Mouse (Mus musculus): ENCODE measurements around the gene Polr3gl.

DNA sequence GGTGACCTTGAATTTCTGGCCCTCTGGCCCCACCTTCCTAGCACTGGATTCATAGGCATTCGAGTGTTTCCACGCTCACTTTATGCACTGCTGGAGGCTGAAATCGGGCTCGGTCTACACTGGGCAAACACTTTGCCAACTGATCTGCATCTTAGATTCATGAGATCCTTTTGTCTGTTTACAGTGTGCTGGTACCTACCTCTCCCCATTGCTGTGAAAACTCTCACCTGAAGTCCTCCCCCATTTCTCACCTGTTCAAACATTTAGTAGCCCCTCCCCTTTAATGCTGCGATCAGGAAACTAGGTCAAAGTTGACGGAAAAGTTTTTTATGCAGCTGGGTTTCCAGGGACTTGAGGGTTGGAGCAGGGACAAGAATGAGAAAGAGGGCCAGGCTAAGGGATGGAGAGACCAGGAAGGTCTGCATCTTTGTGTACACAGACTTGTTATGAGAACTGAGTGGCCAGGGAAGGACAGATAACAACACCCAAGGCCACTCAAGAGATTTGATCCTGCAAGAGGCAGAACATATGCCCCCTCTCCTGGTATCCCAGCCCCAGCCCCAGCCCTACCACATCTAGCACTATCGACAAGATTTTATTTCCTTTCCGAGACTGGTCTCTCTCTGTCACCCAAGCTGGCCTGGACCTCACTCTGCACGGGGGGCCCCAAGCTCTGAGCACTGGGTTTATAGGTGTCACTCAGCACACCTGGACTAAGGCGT, 29.9 kb downstream of the Polr3gl start:
- TF ChIP-seq GATA1 (IDR thresholded peaks at IDR 0.05; ENCODE audit: low read length) = no peak
- no peak for TF ChIP-seq TAL1 (IDR thresholded peaks at IDR 0.05; ENCODE audit: low read length)
